Mouse (Mus musculus) heart, adult 2 months (tissue): ENCODE results near the gene Fam187b.

Experiments
- CTCF ChIP-seq: fragments of 200-600 bp; IDR thresholded peaks from 2 replicates; pipeline ENCODE4 v1.8.1; 2022; ENCODE audit warnings: antibody characterized with exemption, mild to moderate bottlenecking, moderate library complexity
- POLR2A ChIP-seq: fragments of 200-500 bp; IDR thresholded peaks from 2 replicates; pipeline ENCODE4 v1.6.1; 2011; ENCODE audit warnings: mild to moderate bottlenecking, low read depth, low read length, control low read depth; ENCODE audit not compliant: insufficient read depth

DNA sequence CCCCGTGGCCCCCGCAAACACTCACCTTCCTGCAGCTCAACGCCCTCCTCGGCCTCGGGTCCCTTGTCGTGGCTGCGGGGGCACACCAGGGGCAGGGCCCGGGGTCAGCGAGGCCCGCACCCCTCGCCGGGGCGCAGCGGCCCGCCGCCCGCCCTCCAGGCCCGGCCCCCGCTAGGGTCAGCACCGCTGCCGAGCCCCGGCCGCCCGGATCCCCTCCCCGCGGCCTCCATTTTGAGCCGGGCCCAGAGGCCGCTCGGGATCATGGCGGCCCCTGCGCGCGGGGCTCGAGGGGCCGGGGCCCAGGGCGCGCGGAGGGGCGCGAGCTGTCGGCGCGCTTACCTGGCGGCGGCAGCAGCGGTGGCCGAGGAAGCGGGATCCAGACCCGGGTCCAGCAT is 17.2 kb upstream of the Fam187b start:
- no peak for TF ChIP-seq POLR2A
- no peak for TF ChIP-seq CTCF
